Mouse (Mus musculus): ENCODE results near the gene Lipa.

Lipa gene

GRCm38 (mm10) chr19:34523106-34523725, 4.1 kb downstream of the Lipa start:
- no peak for DNase-seq (ENCODE audit: extremely low read depth, low read depth)

GRCm38 (mm10) chr19:34521978-34522377, 5.3 kb downstream of the Lipa start:
- no peak for DNase-seq (ENCODE audit: extremely low read depth, low read depth)

- no peak for DNase-seq (ENCODE audit: extremely low read depth, low read depth)
Observed at GRCm38 (mm10) chr19:34521361-34521760, 5.9 kb downstream of the Lipa start.

GRCm38 (mm10) chr19:34520051-34520450, 7.2 kb downstream of the Lipa start:
- no peak for DNase-seq (ENCODE audit: extremely low read depth, low read depth)

GRCm38 (mm10) chr19:34519646-34520045, 7.6 kb downstream of the Lipa start:
- no peak for DNase-seq (ENCODE audit: extremely low read depth, low read depth)

GRCm38 (mm10) chr19:34518786-34519185, 8.5 kb downstream of the Lipa start:
- DNase-seq (ENCODE audit: extremely low read depth, low read depth) = no peak

GRCm38 (mm10) chr19:34517812-34518594, 9.3 kb downstream of the Lipa start:
- no peak for DNase-seq (ENCODE audit: extremely low read depth, low read depth)

- no peak for DNase-seq (ENCODE audit: extremely low read depth, low read depth)
Observed at GRCm38 (mm10) chr19:34517197-34517596, 10.1 kb downstream of the Lipa start.

- no peak for DNase-seq (ENCODE audit: extremely low read depth, low read depth)
Observed at GRCm38 (mm10) chr19:34516346-34516745, 10.9 kb downstream of the Lipa start.

GRCm38 (mm10) chr19:34515681-34516080, 11.6 kb downstream of the Lipa start:
- DNase-seq (ENCODE audit: extremely low read depth, low read depth) = peak; percentile 33

GRCm38 (mm10) chr19:34511528-34511927, 15.7 kb downstream of the Lipa start:
- no peak for DNase-seq (ENCODE audit: extremely low read depth, low read depth)

GRCm38 (mm10) chr19:34510717-34511116, 16.6 kb downstream of the Lipa start:
- no peak for DNase-seq (ENCODE audit: extremely low read depth, low read depth)

- no peak for DNase-seq (ENCODE audit: extremely low read depth, low read depth)
Observed at GRCm38 (mm10) chr19:34505161-34505721, 22.0 kb downstream of the Lipa start.

GRCm38 (mm10) chr19:34500763-34501162, 26.5 kb downstream of the Lipa start:
- peak; percentile 49 for DNase-seq (ENCODE audit: extremely low read depth, low read depth)

- DNase-seq (ENCODE audit: extremely low read depth, low read depth) = no peak
Observed at GRCm38 (mm10) chr19:34496353-34496752, 30.9 kb downstream of the Lipa start.

GRCm38 (mm10) chr19:34493859-34494258, 33.4 kb downstream of the Lipa start:
- DNase-seq (ENCODE audit: extremely low read depth, low read depth) = no peak

- peak; percentile 32 for DNase-seq (ENCODE audit: extremely low read depth, low read depth)
Observed at GRCm38 (mm10) chr19:34483547-34483946, 43.7 kb downstream of the Lipa start.

GRCm38 (mm10) chr19:34474991-34475971, 52.0 kb downstream of the Lipa start, which contains the start of gene Ch25h:
Gene Ch25h, minus strand, starts transcription at chr19:34475164.
- DNase-seq (ENCODE audit: extremely low read depth, low read depth) = no peak

- no peak for DNase-seq (ENCODE audit: extremely low read depth, low read depth)
Observed at GRCm38 (mm10) chr19:34474228-34474990, 52.9 kb downstream of the Lipa start.

- DNase-seq (ENCODE audit: extremely low read depth, low read depth) = no peak
Observed at GRCm38 (mm10) chr19:34471703-34472102, 55.6 kb downstream of the Lipa start.

GRCm38 (mm10) chr19:34468794-34469193, 58.5 kb downstream of the Lipa start:
- no peak for DNase-seq (ENCODE audit: extremely low read depth, low read depth)

All from MEL-GATA-1-ER (cell line).